23 mouse cellular contexts compared by ENCODE assay signal in the genomic region with DNA sequence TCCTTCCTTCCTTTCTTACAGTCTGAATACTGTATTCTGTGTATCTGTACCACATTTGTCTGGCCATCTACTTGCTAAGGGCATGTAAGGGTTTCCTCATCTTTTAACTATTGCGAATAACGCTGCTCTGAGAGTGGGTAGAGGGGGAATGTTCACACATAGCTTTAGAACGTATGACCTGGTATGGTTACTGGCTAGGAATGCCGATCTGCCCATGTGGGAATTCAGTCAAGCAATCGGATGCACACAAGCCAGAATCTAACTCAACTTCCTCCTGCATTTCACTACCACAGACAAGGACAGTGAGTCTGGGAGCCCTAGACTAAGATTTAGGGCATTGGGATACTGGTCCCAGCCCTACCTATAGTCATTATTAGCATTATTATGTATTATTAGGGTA. TPM values are rescaled to one million over a fixed set of nuclear protein-coding genes. Genes with fewer than 3 reads are reported as not detected.
DNase-seq lines count a peak whose midpoint lies in the region; ATAC-seq and TF ChIP-seq lines count a peak whose summit lies in the region.
"Had no signal": no experiment of that assay in that cellular context is flagged by ENCODE, and none has a peak within 500 bp of the region (broad histone marks: within the 10 kb centered on the region; RNA-seq: fewer than 3 reads in every experiment).

No protein-coding gene starts in this region.

- CTCF ChIA-PET in Patski (lab: Charles Lee) = interaction anchor here (0.9 to 3.0 kb wide), 12 partner anchors 9 to 237 kb away, joined by 3 to 13 read pairs (median 5); no protein-coding TSS in a partner anchor

- DNase-seq in kidney, adult 18-20 months = peak; percentile 29
- DNase-seq in kidney, postnatal 25 days = no peak
- DNase-seq in liver, adult 2 months (ENCODE audit: extremely low read depth, low read depth, low spot score) = peak; percentile 56
- DNase-seq in Patski (ENCODE audit: low read depth, low spot score) = no peak
- DNase-seq in limb, embryonic 10.5 days (ENCODE audit: low spot score) = no peak
- no peak for DNase-seq in urinary bladder, adult 18-20 months (ENCODE audit: low spot score in 2 of 2)
- DNase-seq: adrenal gland, postnatal 25 days; B cell, adult 2 months; cerebellum, adult 9-10 months; gastrocnemius, postnatal 10 days; heart, adult 11 months; layer of hippocampus, postnatal 36 days; lung, adult 18-20 months; lung, postnatal 36 days; midbrain, embryonic 14.5 days; right cerebral cortex, postnatal 14 days; spleen, adult 18-20 months had no signal

- 22% methylated on average over 5 of the region's 5 CpGs for WGBS in liver, adult 2 months
- WGBS in liver, embryonic 12.5 days (ENCODE audit: insufficient replicate concordance) = 70% methylated on average over 5 of the region's 5 CpGs
- 86% methylated on average over 5 of the region's 5 CpGs for WGBS in limb, embryonic 10.5 days

- POLR2A ChIA-PET in Patski (lab: Charles Lee) = interaction anchor here (0.8 kb wide), 1 partner anchor 10 kb away, joined by 3 read pairs; no protein-coding TSS in a partner anchor

- peak overlapping the region; percentile 58 for H3K27ac ChIP-seq in liver, adult 2 months (replicated peaks; ENCODE audit: insufficient read depth, low read depth, low read length)
- H3K27ac ChIP-seq in liver, embryonic 12.5 days = no peak overlapping the region
- 0 out of 2 replicates have a peak overlapping the region, but pooled peaks have one; percentile 7 for H3K27ac ChIP-seq in limb, embryonic 10.5 days
- H3K27ac ChIP-seq: forebrain, embryonic 15.5 days; hindbrain, embryonic 13.5 days; limb, embryonic 12.5 days; neural tube, embryonic 12.5 days had no signal

- H3K4me2 ChIP-seq in liver, embryonic 12.5 days = no peak overlapping the region
- H3K4me2 ChIP-seq: forebrain, embryonic 15.5 days; heart, embryonic 12.5 days; hindbrain, embryonic 13.5 days; limb, embryonic 12.5 days; neural tube, embryonic 12.5 days had no signal

- peaks cover 23% of the 10 kb centered on the region for H3K4me1 ChIP-seq in liver, adult 2 months (ENCODE audit: control insufficient read depth, insufficient read depth, low read length)
- 0 out of 2 replicates have a peak, but pooled peaks cover 4% of the 10 kb centered on the region for H3K4me1 ChIP-seq in liver, embryonic 12.5 days
- peaks cover 28% of the 10 kb centered on the region for H3K4me1 ChIP-seq in limb, embryonic 10.5 days
- H3K4me1 ChIP-seq: forebrain, embryonic 15.5 days; hindbrain, embryonic 13.5 days; neural tube, embryonic 12.5 days had no signal

- ATAC-seq in liver, embryonic 12.5 days = no peak
- ATAC-seq in Patski = peak; percentile 75
- ATAC-seq: forebrain, embryonic 15.5 days had no signal

- H3K79me2 ChIP-seq in liver, adult 2 months (ENCODE audit: control insufficient read depth, insufficient read depth, low read length) = no peaks in the 10 kb centered on the region

- no peaks in the 10 kb centered on the region for H3K36me3 ChIP-seq in liver, adult 2 months (ENCODE audit: control insufficient read depth, insufficient read depth, low read length)
- no peaks in the 10 kb centered on the region for H3K36me3 ChIP-seq in liver, embryonic 12.5 days
- H3K36me3 ChIP-seq in limb, embryonic 10.5 days = no peaks in the 10 kb centered on the region
- H3K36me3 ChIP-seq: forebrain, embryonic 15.5 days; heart, embryonic 12.5 days; hindbrain, embryonic 13.5 days; limb, embryonic 12.5 days; neural tube, embryonic 12.5 days had no signal

- H3K4me3 ChIP-seq in liver, adult 2 months (ENCODE audit: insufficient read depth, low read depth, low read length) = peak overlapping the region; percentile 5; the same call in 1 of the 2 replicates
- H3K4me3 ChIP-seq in liver, embryonic 12.5 days = no peak overlapping the region
- no peak overlapping the region for H3K4me3 ChIP-seq in limb, embryonic 10.5 days
- H3K4me3 ChIP-seq: forebrain, embryonic 15.5 days; heart, embryonic 12.5 days; hindbrain, embryonic 13.5 days; limb, embryonic 12.5 days; neural tube, embryonic 12.5 days had no signal

- in situ Hi-C loops in Patski (cut with MboI; ENCODE audit: low pct_unique_long_range_greater_than_20kb) = no loop called here

- H3K27me3 ChIP-seq in liver, adult 2 months (ENCODE audit: control insufficient read depth, insufficient read depth, low read length) = no peaks in the 10 kb centered on the region
- H3K27me3 ChIP-seq in liver, embryonic 12.5 days (replicated peaks) = peaks cover 12% of the 10 kb centered on the region; the same call in 1 of the 2 replicates
- H3K27me3 ChIP-seq in Patski = no peaks in the 10 kb centered on the region
- H3K27me3 ChIP-seq in limb, embryonic 10.5 days (ENCODE audit: low read depth, poor library complexity, severe bottlenecking) = no peaks in the 10 kb centered on the region
- H3K27me3 ChIP-seq: forebrain, embryonic 15.5 days; heart, embryonic 12.5 days; hindbrain, embryonic 13.5 days; limb, embryonic 12.5 days; neural tube, embryonic 12.5 days had no signal

- TF ChIP-seq POLR2A in liver, adult 2 months (IDR thresholded peaks at IDR 0.05; ENCODE audit: extremely low read depth, insufficient read depth, low read length) = no peak

- H3K9me3 ChIP-seq in liver, embryonic 12.5 days (replicated peaks) = no peaks in the 10 kb centered on the region
- no peaks in the 10 kb centered on the region for H3K9me3 ChIP-seq in limb, embryonic 10.5 days (replicated peaks)
- H3K9me3 ChIP-seq: forebrain, embryonic 15.5 days; heart, embryonic 12.5 days; hindbrain, embryonic 13.5 days; limb, embryonic 12.5 days; neural tube, embryonic 12.5 days had no signal

- H3K9ac ChIP-seq in liver, adult 2 months (ENCODE audit: low read depth, low read length) = peak overlapping the region; percentile 36
- no peak overlapping the region for H3K9ac ChIP-seq in liver, embryonic 12.5 days
- H3K9ac ChIP-seq: forebrain, embryonic 15.5 days; heart, embryonic 12.5 days; hindbrain, embryonic 13.5 days; limb, embryonic 12.5 days; neural tube, embryonic 12.5 days had no signal

- TF ChIP-seq CTCF in liver, adult 2 months (IDR thresholded peaks at IDR 0.05; ENCODE audit: low read depth, low read length) = no peak
- no peak for TF ChIP-seq CTCF in Patski (IDR thresholded peaks at IDR 0.05)

RNA-seq across cellular contexts. Expression of a gene that starts 49.6 kb away (rescaled TPM):
- total RNA-seq in liver, adult 2 months (2014; rRNA removed) = 60.5 and 68.4 TPM in 2 replicates
- 12.2 and 16.4 TPM in 2 replicates for polyA plus RNA-seq in liver, adult 2 months (2012; rRNA removed)
- 11.2 and 12.7 TPM in 2 replicates for polyA plus RNA-seq in liver, embryonic 12.5 days (2016; fragmentation: Nextera tagmentation; extraction: Ambion mirVana)
- polyA plus RNA-seq in Patski (2021) = 129 TPM
- 32.0 and 39.7 TPM in 2 replicates for polyA plus RNA-seq in limb, embryonic 10.5 days (2016; fragmentation: Nextera tagmentation; extraction: Ambion mirVana)

Comparison
In these comparisons a context has a peak if more than half of its experiments do, and no peak if none do; other contexts are left out.
1. DNase-seq: peak in kidney, adult 18-20 months (single experiment) and liver, adult 2 months (single experiment); none in kidney, postnatal 25 days (0 of 2), Patski (single experiment), limb, embryonic 10.5 days (single experiment) and urinary bladder, adult 18-20 months (0 of 2).